Mouse (Mus musculus): ENCODE measurements around the gene Ryr1.

DNA sequence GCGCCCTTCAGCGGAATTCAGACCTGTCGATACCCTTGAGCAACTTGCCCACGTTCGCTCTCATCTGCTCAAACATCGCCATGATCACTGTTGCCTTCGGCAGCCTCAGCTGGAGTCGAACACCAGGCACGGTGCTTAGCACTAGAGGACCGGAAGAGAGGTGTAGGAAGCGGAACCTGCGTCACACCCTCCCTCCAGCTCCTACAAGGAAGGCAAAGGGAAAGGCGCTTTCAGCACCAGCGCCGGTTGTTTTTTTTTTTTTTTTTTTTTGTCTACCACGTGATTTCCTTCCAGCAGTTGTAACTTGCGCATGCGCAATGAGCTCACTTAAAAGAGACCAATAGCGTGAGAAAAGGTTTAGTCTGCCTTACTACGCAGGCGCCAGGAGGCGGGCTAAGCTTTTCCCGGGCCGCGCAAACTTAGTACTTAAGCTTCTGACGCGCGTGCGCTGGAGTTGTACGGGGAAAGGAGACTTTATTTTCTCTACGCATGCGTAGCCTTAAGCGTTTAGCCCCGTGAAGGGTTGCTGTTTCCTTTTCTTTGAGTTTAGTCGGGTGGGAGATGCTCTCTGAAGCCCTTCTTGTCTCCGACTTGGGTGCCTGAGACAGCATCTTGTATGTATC, 143.2 kb downstream of the Ryr1 start, which contains the start of the genes Eif3k and Map4k1:
- no peak for TF ChIP-seq CTCF (IDR thresholded peaks at IDR 0.05; ENCODE audit: extremely low read depth, insufficient read length, insufficient replicate concordance, low read depth, low read length)
- no peak; the same call in 1 of the 2 replicates for TF ChIP-seq POLR2A (IDR thresholded peaks at IDR 0.05; ENCODE audit: low read depth, low read length)
